Mouse (Mus musculus) liver, postnatal 0 days (tissue): ENCODE data around the gene Zswim4.

Source experiments
- CTCF ChIP-seq: sonication (generic); IDR thresholded peaks from 2 replicates; pipeline ENCODE4 v1.5.1; 2016; ENCODE audit warnings: antibody characterized with exemption, low read depth
- EP300 ChIP-seq: IDR thresholded peaks from 2 replicates; pipeline ENCODE4 v1.6.1; 2016; ENCODE audit warnings: antibody characterized with exemption, low read depth, mild to moderate bottlenecking

DNA sequence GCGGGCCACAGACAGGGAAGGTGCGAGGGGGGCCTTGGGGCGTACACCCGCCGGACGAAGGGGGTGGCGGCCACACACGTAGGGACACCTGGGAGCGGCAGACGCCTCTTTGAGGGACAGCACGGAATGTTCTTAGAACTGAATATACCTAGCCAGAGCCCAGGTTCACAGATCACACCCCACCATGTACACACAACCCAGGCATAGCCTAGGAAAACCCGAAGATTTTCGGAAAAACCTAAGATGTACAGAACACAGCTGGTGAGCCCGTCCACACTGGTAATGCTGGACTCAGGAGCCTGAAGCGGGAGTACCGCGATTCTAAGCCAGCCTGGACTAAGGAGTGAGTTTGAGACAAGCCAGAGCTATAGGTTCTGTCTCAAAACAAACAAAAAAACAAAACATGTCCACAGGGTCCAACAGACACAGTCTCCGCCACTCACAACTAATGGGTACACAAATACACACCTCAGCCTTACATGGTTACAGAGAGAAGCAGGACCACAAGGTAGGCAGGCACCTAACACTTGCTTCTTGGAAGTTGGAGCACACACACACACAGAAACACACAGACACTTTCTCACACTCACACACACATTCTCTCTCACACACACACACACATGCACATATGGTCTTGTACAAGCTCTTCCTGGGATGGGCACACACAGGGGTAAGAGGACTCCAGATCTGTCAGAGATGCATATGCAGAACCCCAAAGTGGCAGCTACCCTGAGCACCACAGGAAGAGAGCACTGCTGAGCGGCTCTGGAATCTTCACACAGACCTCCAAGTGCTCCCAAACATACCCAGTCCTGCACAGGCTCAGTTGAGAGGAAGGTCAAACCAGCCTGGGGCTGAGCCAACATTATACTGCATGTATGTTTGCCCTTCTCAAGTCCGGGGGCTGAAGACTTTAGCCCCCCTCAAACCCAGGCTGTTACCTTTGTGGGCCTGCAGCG lies 52.5 kb downstream of the Zswim4 start:
- no peak for TF ChIP-seq CTCF
- no peak for TF ChIP-seq EP300
